Mouse (Mus musculus): ENCODE results near the gene Ppil3. TPM values are rescaled to one million over a fixed set of nuclear protein-coding genes. Genes with fewer than 3 reads are reported as not detected.

Gene Ppil3
- polyA plus RNA-seq, 1 experiment, result 31.0 TPM

GRCm38 (mm10) chr1:58392652-58393283, 52.5 kb downstream of the Ppil3 start, which contains the start of gene Bzw1:
Gene Bzw1 (plus strand): TSS chr1:58392898.
- peak within 1 kb of the TSS; percentile 100 for H3K27ac ChIP-seq (ENCODE audit: insufficient read depth, low read length)
- H3K4me1 ChIP-seq (ENCODE audit: control insufficient read depth, insufficient read depth, low read length), result no peaks in the 10 kb centered on the region; the same call in 1 of the 2 replicates
- H3K27me3 ChIP-seq (ENCODE audit: control insufficient read depth, insufficient read depth, low read length), result no peaks in the 10 kb centered on the region
- peak; percentile 93 to 94 for DNase-seq
- under 1% methylated on average over 60 of the region's 61 CpGs for WGBS
- H3K4me3 ChIP-seq (replicated peaks; ENCODE audit: insufficient read depth, low read depth, low read length), result peak within 1 kb of the TSS; percentile 94
- TF ChIP-seq CTCF (IDR thresholded peaks at IDR 0.05; ENCODE audit: borderline replicate concordance, insufficient read depth, low read depth, low read length), result no peak
- TF ChIP-seq POLR2A (IDR thresholded peaks at IDR 0.05; ENCODE audit: borderline replicate concordance, insufficient read depth, low read length), result peak; percentile 66

GRCm38 (mm10) chr1:58392268-58392651, 53.0 kb downstream of the Ppil3 start:
- Histone ChIP-seq H3K4me3 (replicated peaks; ENCODE audit: insufficient read depth, low read depth, low read length) (peak overlapping the region; percentile 94), H3K27ac (ENCODE audit: insufficient read depth, low read length) (peak overlapping the region; percentile 100), H3K4me1 (ENCODE audit: control insufficient read depth, insufficient read depth, low read length) (no peaks in the 10 kb centered on the region; the same call in 1 of the 2 replicates), H3K27me3 (ENCODE audit: control insufficient read depth, insufficient read depth, low read length) (no peaks in the 10 kb centered on the region)
- DNase-seq, result no peak
- under 1% methylated on average over 16 of the region's 16 CpGs for WGBS
- TF ChIP-seq POLR2A (IDR thresholded peaks at IDR 0.05; ENCODE audit: borderline replicate concordance, insufficient read depth, low read length) (no peak), CTCF (IDR thresholded peaks at IDR 0.05; ENCODE audit: borderline replicate concordance, insufficient read depth, low read depth, low read length) (no peak)

DNA sequence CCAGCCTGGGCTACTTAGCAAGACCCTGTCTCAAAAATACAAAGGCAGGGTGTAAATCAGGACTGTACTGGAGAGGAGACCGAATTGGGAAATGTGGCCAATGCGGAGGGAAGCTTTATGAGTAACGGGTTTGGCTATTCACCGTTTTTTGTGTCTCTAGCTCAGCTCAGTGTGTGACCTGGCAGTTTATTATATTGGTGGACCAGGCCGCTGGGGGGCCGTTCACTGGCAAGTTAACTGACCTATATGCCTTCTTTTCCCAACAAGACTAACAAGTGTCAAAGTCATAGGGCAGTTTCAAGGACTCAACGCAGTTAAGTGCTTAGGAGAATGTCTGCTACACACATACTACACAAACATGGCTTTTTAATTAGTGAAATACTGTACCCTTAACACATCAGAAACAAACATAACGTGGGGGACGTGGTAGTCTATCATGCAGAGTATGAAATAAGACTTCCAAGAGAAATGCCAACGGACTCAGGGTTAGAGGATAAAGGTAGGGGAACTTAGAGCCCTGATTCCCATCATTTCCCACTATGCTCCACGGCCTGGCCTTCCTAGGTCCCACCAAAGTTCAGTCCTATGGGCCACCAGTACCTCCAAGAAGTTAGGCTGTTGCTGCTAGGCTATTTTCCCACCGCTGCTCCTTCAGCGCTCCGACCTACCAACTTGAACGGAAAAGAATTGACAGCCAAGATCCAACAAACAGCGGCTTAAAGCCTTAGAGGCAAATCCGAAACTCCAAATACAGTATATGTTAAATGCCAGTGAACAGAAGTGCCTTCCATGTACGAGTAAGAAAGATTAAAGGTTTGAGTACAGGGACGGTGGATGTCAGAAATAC, 53.6 kb downstream of the Ppil3 start:
- no peak for TF ChIP-seq POLR2A (IDR thresholded peaks at IDR 0.05; ENCODE audit: borderline replicate concordance, insufficient read depth, low read length)
- TF ChIP-seq CTCF (IDR thresholded peaks at IDR 0.05; ENCODE audit: borderline replicate concordance, insufficient read depth, low read depth, low read length), result no peak
- peak overlapping the region; percentile 94 for H3K4me3 ChIP-seq (replicated peaks; ENCODE audit: insufficient read depth, low read depth, low read length)
- DNase-seq, result peak in 1 of 2 experiments; percentile 17
- peak overlapping the region; percentile 100 for H3K27ac ChIP-seq (ENCODE audit: insufficient read depth, low read length)
- H3K4me1 ChIP-seq (ENCODE audit: control insufficient read depth, insufficient read depth, low read length), result no peaks in the 10 kb centered on the region; the same call in 1 of the 2 replicates
- H3K27me3 ChIP-seq (ENCODE audit: control insufficient read depth, insufficient read depth, low read length), result no peaks in the 10 kb centered on the region
- 30% methylated on average over 19 of the region's 19 CpGs for WGBS

- no peak overlapping the region for H3K4me3 ChIP-seq (replicated peaks; ENCODE audit: insufficient read depth, low read depth, low read length)
- no peak overlapping the region for H3K27ac ChIP-seq (ENCODE audit: insufficient read depth, low read length)
- DNase-seq, result no peak
- no peaks in the 10 kb centered on the region for H3K4me1 ChIP-seq (ENCODE audit: control insufficient read depth, insufficient read depth, low read length)
- TF ChIP-seq CTCF (IDR thresholded peaks at IDR 0.05; ENCODE audit: borderline replicate concordance, insufficient read depth, low read depth, low read length), result no peak
- TF ChIP-seq POLR2A (IDR thresholded peaks at IDR 0.05; ENCODE audit: borderline replicate concordance, insufficient read depth, low read length), result no peak
- WGBS, result 62% methylated on average over 5 of the region's 5 CpGs
- H3K27me3 ChIP-seq (ENCODE audit: control insufficient read depth, insufficient read depth, low read length), result no peaks in the 10 kb centered on the region
Observed at GRCm38 (mm10) chr1:58382586-58383281, 62.6 kb downstream of the Ppil3 start.

Other genes starting within 250 kb of the Ppil3 start
- 0.33 and 0.89 TPM in 2 replicates for gene Aox4, start 235.1 kb downstream of the Ppil3 start, polyA plus RNA-seq (2012; rRNA removed)
- 0.02 and 0.03 TPM in 2 replicates for gene Aox2, start 167.2 kb downstream of the Ppil3 start, polyA plus RNA-seq (2012; rRNA removed)
- gene Bzw1, start 52.6 kb downstream of the Ppil3 start, polyA plus RNA-seq (2012; rRNA removed), result 72.1 and 72.3 TPM in 2 replicates
- 252 TPM in 2 replicates for gene Clk1, start 21.4 kb downstream of the Ppil3 start, polyA plus RNA-seq (2012; rRNA removed)
- 29.1 and 32.4 TPM in 2 replicates for gene Nif3l1, start 335 bp downstream of the Ppil3 start, polyA plus RNA-seq (2012; rRNA removed)
- 21.6 and 22.6 TPM in 2 replicates for gene Orc2, start 59.6 kb upstream of the Ppil3 start, polyA plus RNA-seq (2012; rRNA removed)
- gene Fam126b, start 140.8 kb upstream of the Ppil3 start, polyA plus RNA-seq (2012; rRNA removed), result 21.8 and 26.3 TPM in 2 replicates
- gene Ndufb3, start 140.9 kb upstream of the Ppil3 start, polyA plus RNA-seq (2012; rRNA removed), result 242 and 268 TPM in 2 replicates

All from cerebellum, adult 2 months (tissue).